Mouse (Mus musculus) thymus, adult 2 months (tissue): ENCODE data around the gene Tnn.

Experiments
- CTCF ChIP-seq: fragments of 200-500 bp; IDR thresholded peaks from 2 replicates; pipeline ENCODE4 v1.5.1; 2012; ENCODE audit warnings: mild to moderate bottlenecking, control low read depth, low read length, moderate library complexity, borderline replicate concordance; ENCODE audit not compliant: control insufficient read depth, poor library complexity, insufficient read depth; ENCODE audit errors: extremely low read depth
- POLR2A ChIP-seq: fragments of 200-500 bp; IDR thresholded peaks from 2 replicates; pipeline ENCODE4 v1.6.1; 2012; ENCODE audit warnings: mild to moderate bottlenecking, low read length, control low read depth, moderate library complexity; ENCODE audit not compliant: control insufficient read depth, poor library complexity, insufficient read depth; ENCODE audit errors: extremely low read depth

- TF ChIP-seq POLR2A (no peak), CTCF (no peak)
Measured at GRCm38 (mm10) chr1:160144343-160144742, 9.0 kb downstream of the Tnn start.
